Mouse (Mus musculus) lung, adult 18-20 months (tissue): ENCODE data around the gene Dusp21.

Experiments
- DNase-seq, 2 experiments: peaks; one replicate each; pipeline ENCODE4 v3.0.0; 2022; ENCODE audit warnings: mixed read lengths in 2 of 2

Dusp21 gene

DNA sequence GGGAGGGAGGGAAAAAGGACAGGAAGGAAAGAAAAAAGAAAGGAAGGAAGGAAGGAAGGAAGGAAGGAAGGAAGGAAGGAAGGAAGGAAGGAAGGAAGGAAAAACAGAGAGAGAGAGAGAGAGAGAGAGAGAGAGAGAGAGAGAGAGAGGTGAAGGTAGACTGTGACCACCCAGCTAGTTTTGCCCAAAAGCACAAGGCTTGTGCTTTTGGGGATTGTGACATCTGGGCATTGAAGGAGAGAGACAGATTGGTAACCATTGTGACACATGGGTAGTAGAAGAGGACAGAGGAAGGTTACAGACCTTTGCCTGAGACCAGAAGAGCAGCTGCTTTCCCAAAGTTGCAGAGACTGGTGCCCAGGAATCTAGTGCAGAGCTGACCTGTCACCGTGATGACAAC, at the start of gene Dusp21:
TSS of gene Dusp21 (plus strand) at position 301 of the 400 bp plus-strand sequence.
- DNase-seq, result no peak

GRCm38 (mm10) chrX:18160734-18161442, 15.2 kb downstream of the Dusp21 start:
- no peak for DNase-seq

GRCm38 (mm10) chrX:18161796-18162191, 16.1 kb downstream of the Dusp21 start:
- DNase-seq, result no peak

GRCm38 (mm10) chrX:18162192-18162857, 16.7 kb downstream of the Dusp21 start, which contains the start of gene Kdm6a:
TSS of gene Kdm6a (plus strand) at chrX:18162575.
- peak; percentile 99 to 100 for DNase-seq

DNA sequence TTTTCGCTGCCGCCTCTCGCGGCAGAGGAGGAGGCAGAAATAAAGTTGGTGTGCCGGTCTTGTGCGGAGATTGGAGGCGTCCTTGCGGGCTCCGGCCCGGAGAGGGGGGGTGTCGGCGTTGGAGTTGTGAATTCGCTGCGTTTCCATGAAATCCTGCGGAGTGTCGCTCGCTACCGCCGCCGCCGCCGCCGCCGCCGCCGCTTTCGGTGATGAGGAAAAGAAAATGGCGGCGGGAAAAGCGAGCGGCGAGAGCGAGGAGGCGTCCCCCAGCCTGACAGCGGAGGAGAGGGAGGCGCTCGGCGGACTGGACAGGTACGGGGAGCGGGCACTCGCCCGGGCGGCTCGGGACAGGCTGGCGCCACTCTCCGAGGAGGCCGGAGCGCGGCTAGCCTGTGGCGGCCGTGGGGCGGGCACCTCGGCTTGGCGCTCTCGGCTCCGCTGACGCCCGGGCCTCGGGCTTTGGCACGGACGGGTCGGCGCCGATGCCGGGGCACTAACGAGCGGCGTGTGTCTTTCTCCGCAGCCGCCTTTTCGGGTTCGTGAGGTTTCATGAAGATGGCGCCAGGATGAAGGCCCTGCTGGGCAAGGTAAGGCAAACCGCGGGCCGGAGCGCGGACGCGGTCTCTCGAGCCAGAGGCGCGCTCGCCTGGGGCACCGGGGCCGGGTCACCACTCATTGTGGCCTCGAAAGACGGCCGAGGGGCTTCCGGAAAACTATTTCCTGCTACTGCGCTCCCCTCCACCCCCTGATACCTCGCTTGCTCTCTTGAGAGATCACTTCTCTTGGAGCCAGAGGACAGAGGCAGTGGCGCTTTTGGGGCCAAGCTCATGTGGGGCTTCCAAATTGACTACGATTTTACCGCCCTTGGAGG, 17.4 kb downstream of the Dusp21 start:
- peak; percentile 55 to 75 for DNase-seq

DNA sequence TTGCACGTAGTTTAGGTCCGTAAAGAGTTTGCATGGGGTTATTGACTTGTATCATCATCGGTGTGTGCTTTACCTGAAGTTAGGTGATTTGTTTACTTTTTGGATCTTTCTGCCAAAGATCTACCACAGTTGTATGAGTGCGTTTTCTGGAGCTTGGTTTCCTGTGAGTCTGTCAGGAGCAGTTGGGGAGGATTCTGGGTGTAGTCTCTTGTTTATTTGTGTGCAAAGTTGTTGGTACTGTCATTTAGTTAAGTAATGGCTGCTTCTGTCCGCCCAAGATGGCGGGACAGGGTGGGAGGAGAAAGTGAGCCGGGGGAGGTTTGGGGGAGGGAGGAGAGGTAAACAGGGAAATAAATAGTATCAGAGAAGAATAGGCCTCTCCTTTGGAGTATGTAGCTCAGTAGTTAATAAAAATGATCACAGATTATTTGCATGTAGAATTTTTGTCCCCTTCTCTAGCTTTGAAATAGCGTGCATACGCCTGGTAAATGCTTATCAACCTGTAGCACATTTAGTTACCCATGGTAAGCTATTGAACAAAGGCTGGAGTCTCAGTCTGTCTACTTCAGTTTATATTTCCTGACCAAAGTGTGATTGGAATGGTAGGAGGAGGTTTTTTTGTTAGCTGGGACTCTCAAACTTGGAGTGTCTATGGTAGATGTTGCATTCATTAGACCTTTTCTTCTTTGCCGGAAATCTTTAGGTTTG, 18.4 kb downstream of the Dusp21 start:
- peak; percentile 5 to 49 for DNase-seq

GRCm38 (mm10) chrX:18165121-18165520, 19.5 kb downstream of the Dusp21 start:
- DNase-seq, result no peak

DNA sequence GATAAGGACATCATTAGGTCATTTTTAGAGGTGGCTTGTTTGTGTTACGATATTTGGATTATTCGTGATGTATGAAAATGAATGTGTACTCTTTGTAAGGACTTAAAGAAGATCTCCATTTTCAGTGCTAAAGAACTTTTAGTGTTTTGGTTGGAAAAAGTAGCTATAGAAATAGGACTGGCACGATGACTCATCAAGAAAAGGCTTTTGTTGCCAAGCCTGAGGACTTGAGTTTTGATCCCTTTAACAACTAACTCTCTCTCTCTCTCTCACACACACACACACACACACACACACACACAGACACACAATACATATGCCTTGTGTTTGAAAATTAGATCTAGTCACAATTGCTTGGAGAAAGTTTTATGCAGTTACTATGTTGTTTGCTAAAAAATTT, 21.3 kb downstream of the Dusp21 start:
- DNase-seq, result no peak

GRCm38 (mm10) chrX:18168940-18169339, 23.3 kb downstream of the Dusp21 start:
- no peak for DNase-seq

DNA sequence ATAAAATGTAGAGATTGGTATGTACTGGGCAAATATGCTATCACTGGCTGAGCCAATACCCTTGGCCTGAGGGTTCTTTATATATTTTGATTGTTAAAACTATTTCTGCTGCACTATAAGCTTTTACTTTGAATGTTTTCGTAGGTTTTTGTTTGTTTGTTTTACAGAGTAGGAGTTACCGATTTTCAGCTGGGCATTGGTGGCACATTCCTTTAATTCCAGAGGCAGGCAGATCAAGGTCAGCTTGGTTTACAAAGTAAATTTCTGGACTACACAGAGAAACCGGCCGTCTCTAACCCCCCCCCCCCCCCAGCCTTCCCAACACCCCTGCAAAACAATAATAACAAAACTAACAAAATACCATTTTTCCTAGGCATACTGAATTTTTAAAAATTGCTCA, 29.2 kb downstream of the Dusp21 start:
- DNase-seq, result no peak

DNA sequence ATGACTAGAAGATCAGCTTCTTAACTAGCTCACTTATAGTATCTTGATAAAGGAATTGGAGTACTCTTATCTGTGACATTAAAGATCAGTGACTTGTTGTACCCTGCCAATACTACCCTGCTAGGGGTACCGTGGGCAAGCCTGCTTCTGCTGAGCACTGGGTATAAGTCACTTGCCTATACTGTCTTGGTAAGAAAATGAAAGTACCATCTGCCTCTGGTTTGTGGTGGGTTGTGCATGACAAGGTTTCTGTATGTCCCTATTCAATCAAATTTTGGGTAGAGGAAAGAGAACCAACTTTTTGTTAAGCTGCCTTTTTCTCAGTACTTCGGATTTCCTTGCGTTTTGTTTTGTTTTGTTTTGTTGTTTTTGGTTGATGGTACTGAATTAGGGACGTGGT, 32.1 kb downstream of the Dusp21 start:
- DNase-seq, result no peak

GRCm38 (mm10) chrX:18179492-18179891, 33.8 kb downstream of the Dusp21 start:
- no peak for DNase-seq

- DNase-seq, result no peak
Observed at GRCm38 (mm10) chrX:18187203-18187602, 41.5 kb downstream of the Dusp21 start.

- DNase-seq, result no peak
Observed at GRCm38 (mm10) chrX:18188293-18188692, 42.6 kb downstream of the Dusp21 start.
